Mouse (Mus musculus) heart, embryonic 12.5 days (tissue): Measurements from ENCODE around the gene R3hdm2. TPM values are rescaled to one million over a fixed set of nuclear protein-coding genes. Genes with fewer than 3 reads are reported as not detected.
A peak's percentile ranks its signal among the peaks of the same experiment; 100 is the strongest.

ENCODE experiments used
- ATAC-seq: fragments of 200-750 bp; cut with Nextera tagmentation; 2 replicates; pipeline ENCODE4 v1.8.0; 2017; ENCODE audit warnings: moderate TSS enrichment, moderate library complexity; ENCODE audit not compliant: insufficient number of reproducible peaks, low FRiP score
- H3K27ac ChIP-seq: fragments of 300-500 bp; sonication (generic); 2 replicates; pipeline ENCODE4 v1.5.1; 2016; ENCODE audit warnings: mild to moderate bottlenecking, moderate library complexity; ENCODE audit not compliant: poor library complexity, severe bottlenecking
- H3K27me3 ChIP-seq: fragments of 300-500 bp; sonication (generic); replicated peaks from 2 replicates; pipeline ENCODE4 v1.6.1; 2016; ENCODE audit warnings: mild to moderate bottlenecking, moderate library complexity
- H3K36me3 ChIP-seq: fragments of 300-500 bp; sonication (generic); 2 replicates; pipeline ENCODE4 v1.6.1; 2016; ENCODE audit warnings: mild to moderate bottlenecking, moderate library complexity
- H3K4me1 ChIP-seq: fragments of 300-500 bp; sonication (generic); replicated peaks from 2 replicates; pipeline ENCODE4 v1.6.1; 2016; ENCODE audit warnings: mild to moderate bottlenecking
- H3K4me2 ChIP-seq: fragments of 300-500 bp; sonication (generic); 2 replicates; pipeline ENCODE4 v1.6.1; 2016; ENCODE audit warnings: mild to moderate bottlenecking, moderate library complexity
- H3K4me3 ChIP-seq: fragments of 300-500 bp; sonication (generic); 2 replicates; pipeline ENCODE4 v1.5.1; 2016; ENCODE audit warnings: mild to moderate bottlenecking
- H3K9ac ChIP-seq: fragments of 300-500 bp; sonication (generic); 2 replicates; pipeline ENCODE4 v1.6.1; 2016; ENCODE audit warnings: mild to moderate bottlenecking, moderate library complexity
- H3K9me3 ChIP-seq: fragments of 300-500 bp; sonication (generic); replicated peaks from 2 replicates; pipeline ENCODE4 v1.6.1; 2016; ENCODE audit warnings: mild to moderate bottlenecking, moderate library complexity
- WGBS: fragments of 180-500 bp; shearing (Covaris S2); methylation state at CpG from one replicate; pipeline ENCODE4 v1.1.7; 2016; 5-methylcytosine and 5-hydroxymethylcytosine counted together
- polyA plus RNA-seq: library from polyadenylated mRNA; unstranded; fragments of >200 nt; fragmentation: Nextera tagmentation; extraction: Ambion mirVana; gene quantifications from 2 replicates; pipeline ENCODE4 v1.2.1, GENCODE M21; 2016

R3hdm2 gene
- polyA plus RNA-seq, 1 experiment from 2014 or later, result 35.8 TPM

DNA sequence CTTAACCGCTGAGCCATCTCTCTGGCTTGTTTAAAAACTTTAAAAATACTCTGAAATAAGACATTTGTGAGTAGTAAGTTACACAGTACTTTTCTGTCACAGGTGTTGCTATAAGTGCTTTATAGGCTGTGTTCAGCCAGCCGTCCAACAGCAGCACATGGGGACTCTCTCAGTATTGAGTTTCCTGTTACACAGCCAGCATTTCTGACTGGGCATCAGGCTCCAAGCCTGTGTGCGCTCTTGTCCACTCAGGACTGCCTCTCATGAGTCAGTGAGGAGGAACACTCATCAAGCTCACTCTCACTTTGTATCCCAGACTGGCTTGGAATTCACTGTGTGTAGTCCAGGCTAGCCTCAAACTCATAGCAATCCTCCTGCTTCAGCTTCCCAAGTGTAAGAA, 116.0 kb downstream of the R3hdm2 start:
- H3K27ac ChIP-seq, result no peak overlapping the region
- no peaks in the 10 kb centered on the region for H3K27me3 ChIP-seq
- H3K4me3 ChIP-seq, result no peak overlapping the region
- H3K4me1 ChIP-seq, result no peaks in the 10 kb centered on the region
- no peak overlapping the region for H3K9ac ChIP-seq
- H3K36me3 ChIP-seq, result peaks cover 88% of the 10 kb centered on the region
- no peak overlapping the region for H3K4me2 ChIP-seq
- no peaks in the 10 kb centered on the region for H3K9me3 ChIP-seq
- 88% methylated on average over 3 of the region's 3 CpGs for WGBS
- no peak for ATAC-seq

DNA sequence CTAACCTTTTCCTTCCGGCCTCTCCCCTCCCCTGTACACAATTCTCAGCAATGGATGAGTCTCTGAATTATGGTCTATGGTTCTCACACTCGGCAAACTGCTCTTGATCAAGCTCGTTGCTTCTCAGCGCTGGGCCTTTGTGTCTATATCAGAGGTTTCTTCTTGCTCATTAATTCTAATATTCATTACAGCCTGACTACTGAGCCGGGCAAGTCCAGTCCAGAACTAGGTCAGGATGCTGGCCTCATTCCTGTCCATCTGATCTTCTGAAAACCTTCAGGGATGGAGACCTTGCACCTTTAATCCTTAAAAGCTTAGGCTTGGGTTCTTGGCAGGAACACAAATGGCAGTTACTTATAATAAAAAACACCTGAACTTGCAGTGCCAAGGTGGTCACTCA, 119.4 kb downstream of the R3hdm2 start:
- Histone ChIP-seq H3K9ac (no peak overlapping the region), H3K4me2 (no peak overlapping the region)
- ATAC-seq, result no peak

DNA sequence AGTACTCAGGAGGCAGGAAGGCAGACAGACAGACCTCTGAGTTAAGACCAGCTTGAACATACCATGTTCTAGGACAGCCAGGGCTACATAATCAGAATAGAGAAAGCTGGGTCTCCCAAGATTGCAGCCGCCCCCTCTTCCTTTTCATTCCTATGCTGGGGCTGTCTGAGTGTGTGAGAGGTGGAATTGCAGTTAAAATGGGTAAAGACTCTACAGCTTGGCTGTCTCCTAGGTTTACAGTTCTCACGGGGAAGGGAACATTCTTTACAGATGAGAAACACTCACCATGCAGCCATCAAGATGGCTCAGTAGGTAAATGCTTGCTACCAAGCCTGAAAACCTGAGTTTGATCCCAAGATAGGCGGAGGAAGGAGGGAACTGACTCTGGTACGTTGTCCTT, 119.9 kb downstream of the R3hdm2 start:
- no peak overlapping the region for H3K9ac ChIP-seq
- no peak for ATAC-seq
- no peak overlapping the region for H3K4me2 ChIP-seq
- H3K36me3 ChIP-seq, result peaks cover 65% of the 10 kb centered on the region
- no peaks in the 10 kb centered on the region for H3K4me1 ChIP-seq
- H3K27ac ChIP-seq, result no peak overlapping the region
- H3K4me3 ChIP-seq, result no peak overlapping the region
- H3K27me3 ChIP-seq, result no peaks in the 10 kb centered on the region
- H3K9me3 ChIP-seq, result no peaks in the 10 kb centered on the region
- WGBS, result 82% methylated on average over 4 of the region's 4 CpGs

More for the DNA sequence above, 119.4 kb downstream of the R3hdm2 start:
- Histone ChIP-seq H3K36me3 (peaks cover 71% of the 10 kb centered on the region), H3K27ac (no peak overlapping the region), H3K9me3 (no peaks in the 10 kb centered on the region), H3K27me3 (no peaks in the 10 kb centered on the region), H3K4me3 (no peak overlapping the region), H3K4me1 (no peaks in the 10 kb centered on the region)
- 84% methylated on average over 5 of the region's 5 CpGs for WGBS

DNA sequence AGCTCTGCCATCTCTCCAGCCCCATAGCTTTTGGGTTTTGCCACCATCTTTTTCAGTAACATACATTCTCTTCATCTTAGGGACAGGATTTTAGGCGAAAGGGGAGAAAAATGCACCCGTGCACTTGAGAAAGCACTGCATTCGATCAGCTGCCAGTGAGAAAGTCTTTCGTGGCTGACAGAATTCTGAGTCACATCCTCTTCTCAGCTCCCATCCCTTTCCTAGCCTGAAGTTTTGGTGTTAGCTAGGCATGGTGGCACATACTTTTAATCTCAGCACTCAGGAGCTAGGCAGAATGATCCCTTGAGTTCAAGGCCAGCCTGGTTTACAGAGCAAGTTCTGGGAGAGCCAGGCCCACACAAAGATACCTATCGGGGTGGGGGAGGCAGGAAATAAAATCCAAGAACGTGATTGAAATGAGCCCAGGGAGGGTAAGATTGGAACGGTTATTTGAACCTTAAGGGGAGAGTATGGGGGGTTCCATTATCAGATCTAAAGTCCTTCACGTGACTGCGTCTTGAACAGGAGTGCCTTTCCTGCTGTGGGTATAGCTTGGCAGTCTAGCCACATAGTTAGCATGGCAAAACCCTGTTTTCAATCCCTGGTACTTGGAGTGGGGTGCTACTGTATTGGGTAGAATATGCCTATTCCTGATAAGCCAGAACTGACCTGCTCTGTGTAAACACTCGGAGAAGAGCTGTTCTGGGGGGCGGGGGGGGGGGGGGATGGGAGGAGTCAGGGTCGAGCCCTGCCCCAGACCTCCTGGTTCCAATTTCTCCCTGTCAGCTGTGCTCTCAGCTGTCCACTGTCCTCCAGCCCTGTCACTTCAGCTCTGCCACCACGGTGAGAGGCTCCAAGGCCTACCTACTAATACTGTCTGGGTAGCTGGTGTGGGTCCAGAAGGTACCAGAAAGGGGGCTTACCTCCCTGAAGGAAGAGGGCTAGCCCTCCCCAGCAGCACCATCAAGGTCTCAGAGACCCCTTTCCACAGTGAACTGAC, 121.1 kb downstream of the R3hdm2 start, which contains the start of gene Stac3:
Stac3 (plus strand) TSS at position 793 of the 1,000 bp plus-strand sequence.
- Histone ChIP-seq H3K36me3 (peaks cover 56% of the 10 kb centered on the region), H3K27ac (no peak within 1 kb of the TSS), H3K4me2 (no peak within 1 kb of the TSS), H3K27me3 (no peaks in the 10 kb centered on the region), H3K4me1 (no peaks in the 10 kb centered on the region), H3K9me3 (no peaks in the 10 kb centered on the region), H3K9ac (no peak within 1 kb of the TSS), H3K4me3 (no peak within 1 kb of the TSS)
- 60% methylated on average over 13 of the region's 13 CpGs for WGBS
- ATAC-seq, result no peak

DNA sequence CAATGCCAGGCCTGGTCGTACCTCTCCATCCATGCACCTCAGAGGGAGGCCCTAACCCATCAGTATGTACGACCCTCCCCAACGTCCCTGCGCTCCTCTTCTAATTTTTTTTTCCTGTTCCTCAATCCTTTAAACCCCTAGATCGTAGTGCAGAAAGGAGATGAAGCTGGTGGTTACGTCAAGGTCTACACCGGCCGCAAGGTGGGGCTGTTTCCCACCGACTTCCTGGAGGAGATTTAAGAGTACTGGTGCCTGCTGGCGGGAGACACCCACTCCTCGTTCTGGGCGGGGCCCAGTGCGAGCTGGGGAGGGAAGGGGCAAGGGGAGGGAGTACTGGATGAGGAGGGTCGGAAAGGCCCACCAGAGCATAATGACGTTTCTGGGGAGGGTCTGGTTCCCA, 128.1 kb downstream of the R3hdm2 start:
- H3K9me3 ChIP-seq, result no peaks in the 10 kb centered on the region
- peaks cover 8% of the 10 kb centered on the region for H3K36me3 ChIP-seq
- H3K27ac ChIP-seq, result no peak overlapping the region
- 1% methylated on average over 15 of the region's 15 CpGs for WGBS
- ATAC-seq, result no peak
- H3K9ac ChIP-seq, result 0 out of 2 replicates have a peak overlapping the region, but pooled peaks have one; percentile 42
- H3K4me3 ChIP-seq, result peak overlapping the region; percentile 20
- H3K4me1 ChIP-seq, result peaks cover 38% of the 10 kb centered on the region
- H3K4me2 ChIP-seq, result peak overlapping the region; percentile 86
- H3K27me3 ChIP-seq, result peaks cover 63% of the 10 kb centered on the region

DNA sequence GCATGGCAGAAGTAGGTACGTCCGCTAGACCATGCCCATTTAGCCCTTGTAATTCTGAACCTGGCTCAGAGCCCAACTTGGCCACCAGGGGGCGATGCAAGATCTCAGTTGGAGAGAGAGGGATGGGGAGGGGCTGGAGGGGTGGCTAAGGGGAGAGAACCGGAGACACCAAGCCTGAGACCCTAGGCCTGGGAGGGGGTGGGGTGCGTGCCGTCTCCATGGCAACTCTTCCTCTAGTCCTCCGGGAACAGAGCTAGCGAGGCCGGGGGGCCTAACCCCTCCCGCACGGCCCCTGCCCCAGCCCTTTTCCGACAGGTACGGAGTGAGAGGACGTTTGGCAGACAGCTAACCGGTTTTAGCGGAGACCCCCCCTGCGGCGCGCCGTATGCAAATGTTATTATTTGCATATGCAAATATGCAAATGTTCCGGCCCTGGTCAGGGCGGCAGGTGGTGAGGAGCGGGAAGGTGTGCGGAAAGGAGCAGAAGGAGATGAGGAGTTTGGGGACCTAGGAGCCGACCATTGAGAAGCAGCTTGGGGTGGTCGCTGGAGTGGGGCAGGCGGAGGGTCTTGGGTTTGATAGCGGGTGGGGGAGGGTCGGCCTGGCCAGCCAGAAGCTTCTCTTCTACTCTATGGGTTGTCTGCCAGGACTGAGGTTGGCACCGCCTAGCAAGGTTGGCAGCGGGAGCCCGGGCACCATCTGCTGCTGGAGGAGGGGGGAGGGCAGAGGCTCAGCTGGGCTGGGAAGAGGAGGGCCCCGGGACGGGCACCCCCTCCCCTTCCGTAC, 129.1 kb downstream of the R3hdm2 start:
- Histone ChIP-seq H3K9ac (no peak overlapping the region), H3K4me2 (peak overlapping the region; percentile 86), H3K27me3 (peaks cover 72% of the 10 kb centered on the region), H3K4me3 (peak overlapping the region; percentile 51), H3K27ac (no peak overlapping the region), H3K4me1 (peaks cover 48% of the 10 kb centered on the region), H3K9me3 (no peaks in the 10 kb centered on the region), H3K36me3 (peaks cover under 1% of the 10 kb centered on the region)
- WGBS, result under 1% methylated on average over 35 of the region's 35 CpGs
- peak; percentile 23; the same call in 1 of the 2 replicates for ATAC-seq

DNA sequence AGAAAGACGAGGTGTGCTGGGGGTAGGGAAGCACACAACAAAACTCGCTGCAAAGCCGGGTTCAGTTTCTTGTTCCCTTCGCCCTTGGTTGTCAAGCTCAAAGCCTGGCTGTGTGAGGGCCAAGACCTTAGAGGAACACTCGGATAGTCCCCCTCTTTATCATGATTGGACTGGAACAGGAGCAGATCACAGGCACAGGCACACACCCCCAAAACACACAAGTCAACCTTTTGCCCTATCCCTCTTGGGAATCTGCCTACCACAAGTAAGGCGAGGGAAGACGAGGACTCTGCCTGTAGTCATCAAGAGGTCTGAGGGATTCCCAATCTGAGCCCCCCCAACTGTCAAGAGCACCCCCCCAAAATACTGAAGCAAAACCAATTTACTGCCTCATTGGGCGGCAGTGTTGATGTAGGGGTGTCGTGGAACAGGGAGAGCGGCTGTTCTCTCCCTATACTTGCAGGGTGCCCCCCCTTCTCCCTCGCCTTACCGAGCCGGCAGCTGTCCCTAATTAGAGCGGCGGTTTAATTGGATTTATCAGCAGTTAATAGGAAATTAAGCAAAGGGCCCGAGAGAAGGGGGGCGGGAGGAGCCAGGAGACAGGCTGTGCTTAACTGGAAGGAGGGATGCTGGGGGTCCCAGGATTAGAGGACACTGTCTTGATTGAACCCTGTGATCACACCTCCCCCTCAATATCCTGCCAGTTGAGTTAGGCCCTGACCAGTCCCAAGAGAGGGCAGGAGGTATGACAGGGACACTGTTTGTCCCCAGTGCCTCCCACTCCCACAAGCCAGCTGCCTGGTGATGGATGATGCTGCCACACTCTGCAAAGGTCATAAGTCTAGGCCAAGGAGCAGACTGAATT, 129.9 kb downstream of the R3hdm2 start:
- Histone ChIP-seq H3K27me3 (peaks cover 80% of the 10 kb centered on the region), H3K9ac (no peak overlapping the region), H3K4me3 (peak overlapping the region; percentile 51; the same call in 1 of the 2 replicates), H3K27ac (no peak overlapping the region), H3K4me1 (peaks cover 55% of the 10 kb centered on the region), H3K9me3 (no peaks in the 10 kb centered on the region), H3K4me2 (peak overlapping the region; percentile 86), H3K36me3 (no peaks in the 10 kb centered on the region; the same call in 1 of the 2 replicates)
- WGBS, result 11% methylated on average over 17 of the region's 17 CpGs
- no peak for ATAC-seq

DNA sequence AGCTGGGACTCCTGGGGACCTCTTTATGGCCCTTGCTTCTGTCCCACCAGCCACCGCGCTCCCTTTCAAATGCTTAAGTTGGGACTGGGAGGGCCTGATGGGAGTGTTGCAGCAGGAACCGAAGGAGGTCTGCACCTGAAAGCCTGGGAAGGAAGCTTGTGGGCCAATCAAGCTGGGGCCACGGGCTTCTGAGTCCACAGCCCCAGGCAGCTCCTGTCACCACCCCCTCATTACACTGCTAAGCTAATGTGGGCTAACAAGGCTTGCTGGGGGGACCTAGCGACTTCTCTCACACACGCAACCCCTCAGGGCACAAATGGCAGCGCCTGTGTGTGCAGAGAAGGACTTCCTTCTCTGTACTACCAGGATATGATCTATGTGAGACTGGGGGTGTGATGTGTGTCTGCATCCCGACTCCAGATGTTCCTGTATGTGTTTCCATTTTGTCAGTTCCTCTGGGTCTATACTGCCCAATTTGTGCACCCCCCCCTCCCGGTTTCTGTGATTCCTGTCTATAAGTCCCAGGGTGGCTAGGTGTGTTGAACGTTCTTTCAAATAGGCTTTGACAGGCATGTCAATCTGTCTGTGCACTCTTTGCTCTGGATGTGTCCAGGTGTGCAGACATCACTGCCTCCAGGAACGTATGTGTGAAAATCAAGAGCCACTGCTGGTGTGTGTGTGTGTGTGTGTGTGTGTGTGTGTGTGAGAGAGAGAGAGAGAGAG, 130.9 kb downstream of the R3hdm2 start:
- Histone ChIP-seq H3K9me3 (no peaks in the 10 kb centered on the region), H3K4me1 (peaks cover 63% of the 10 kb centered on the region), H3K4me2 (peak overlapping the region; percentile 84), H3K36me3 (no peaks in the 10 kb centered on the region), H3K4me3 (peak overlapping the region; percentile 48), H3K27ac (no peak overlapping the region), H3K9ac (no peak overlapping the region), H3K27me3 (peaks cover 90% of the 10 kb centered on the region)
- 9% methylated on average over 11 of the region's 11 CpGs for WGBS
- ATAC-seq, result no peak

DNA sequence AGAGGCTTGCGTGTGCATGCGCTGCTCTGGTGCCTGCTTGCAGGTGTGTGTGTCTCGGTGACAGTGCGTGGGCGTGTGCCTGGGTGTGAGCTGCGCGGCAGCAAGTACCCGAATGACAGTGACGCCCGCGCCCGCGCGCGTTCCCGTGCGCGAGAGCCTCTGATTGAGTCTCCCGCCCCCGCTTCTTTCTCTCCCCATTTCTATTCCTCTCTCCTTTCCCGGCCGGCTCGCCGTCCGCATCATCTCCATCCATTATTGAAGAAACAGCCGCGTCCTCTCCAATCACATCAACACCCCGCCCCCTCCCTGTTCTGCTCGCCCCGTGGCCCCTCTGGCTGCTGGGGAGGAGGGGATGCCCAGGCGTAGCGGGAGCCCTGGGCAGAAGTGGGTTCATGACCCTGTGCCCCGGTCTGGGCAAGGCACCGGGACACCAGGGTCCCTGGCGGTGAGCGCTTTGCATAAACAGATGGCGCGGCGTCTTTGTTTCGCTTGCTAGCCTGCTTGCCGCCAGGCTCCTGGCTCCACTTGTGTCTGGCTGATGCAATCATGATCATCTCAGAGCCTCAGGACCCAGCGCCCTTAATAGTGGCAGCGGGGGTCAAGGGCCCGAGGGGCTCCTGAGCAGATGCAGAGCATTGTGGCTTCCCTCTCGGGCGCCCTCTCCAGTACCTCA, 131.6 kb downstream of the R3hdm2 start:
- Histone ChIP-seq H3K27me3 (peaks cover 88% of the 10 kb centered on the region), H3K9me3 (no peaks in the 10 kb centered on the region), H3K4me2 (peak overlapping the region; percentile 84), H3K4me3 (peak overlapping the region; percentile 48), H3K27ac (no peak overlapping the region), H3K4me1 (peaks cover 70% of the 10 kb centered on the region), H3K9ac (peak overlapping the region; percentile 59), H3K36me3 (no peaks in the 10 kb centered on the region)
- 1% methylated on average over 46 of the region's 46 CpGs for WGBS
- ATAC-seq, result no peak
